Mouse (Mus musculus) heart, postnatal 0 days (tissue): ENCODE results near the gene Tpmt.

Source experiments
- CTCF ChIP-seq: IDR thresholded peaks from 2 replicates; pipeline ENCODE4 v1.5.1; 2016; ENCODE audit warnings: antibody characterized with exemption, control low read depth, low read depth
- EP300 ChIP-seq: IDR thresholded peaks from 2 replicates; pipeline ENCODE4 v1.6.1; 2016; ENCODE audit warnings: antibody characterized with exemption, low read depth

GRCm38 (mm10) chr13:47093791-47094190 lies 49.3 kb upstream of the Tpmt start:
- TF ChIP-seq CTCF, result no peak
- TF ChIP-seq EP300, result no peak
